18 mouse cellular contexts compared by ENCODE assay signal in the genomic region with DNA sequence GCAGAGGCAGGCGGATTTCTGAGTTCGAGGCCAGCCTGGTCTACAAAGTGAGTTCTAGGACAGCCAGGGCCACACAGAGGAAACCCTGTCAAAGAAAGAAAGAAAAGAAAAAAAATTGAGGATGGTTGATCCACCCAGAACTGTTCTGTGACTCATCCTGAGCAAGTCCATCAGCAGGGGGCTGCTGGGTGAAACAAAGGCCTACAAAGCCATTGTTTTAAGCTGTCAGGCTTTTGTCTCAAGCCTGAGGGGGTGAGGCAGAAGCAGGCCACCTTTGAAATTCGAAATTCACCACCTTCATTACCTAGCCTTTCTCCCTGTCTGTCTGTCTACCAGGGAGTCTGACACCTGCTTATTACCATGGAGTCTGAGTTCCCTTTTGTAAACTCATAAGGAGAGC. TPM values are rescaled to one million over a fixed set of nuclear protein-coding genes. Genes with fewer than 3 reads are reported as not detected.
"Had no signal": no experiment of that assay in that cellular context is flagged by ENCODE, and none has a peak within 500 bp of the region (broad histone marks: within the 10 kb centered on the region; RNA-seq: fewer than 3 reads in every experiment).

No protein-coding gene starts in this region.

- H3K4me3 ChIP-seq: lung, embryonic 15.5 days; megakaryocyte, embryonic 14.5 days; midbrain, embryonic 13.5 days; midbrain, embryonic 15.5 days; neural tube, embryonic 12.5 days; stomach, embryonic 15.5 days had no signal

- H3K27me3 ChIP-seq: lung, embryonic 15.5 days; megakaryocyte, embryonic 14.5 days; midbrain, embryonic 13.5 days; midbrain, embryonic 15.5 days; neural tube, embryonic 12.5 days; stomach, embryonic 15.5 days had no signal

- H3K9ac ChIP-seq: liver, postnatal 0 days; lung, embryonic 15.5 days; midbrain, embryonic 13.5 days; midbrain, embryonic 15.5 days; neural tube, embryonic 12.5 days; stomach, embryonic 15.5 days had no signal

- DNase-seq: liver, postnatal 0 days; lung, adult 2 months; lung, postnatal 14 days; lung, postnatal 36 days; right cerebral cortex, postnatal 14 days; thymus, adult 2 months; thymus, postnatal 25 days; thymus, postnatal 4 days had no signal

- H3K27ac ChIP-seq: lung, embryonic 15.5 days; macrophage; midbrain, embryonic 13.5 days; midbrain, embryonic 15.5 days; neural tube, embryonic 12.5 days; stomach, embryonic 15.5 days had no signal

- ATAC-seq: liver, postnatal 0 days; lung, postnatal 0 days; midbrain, embryonic 13.5 days; midbrain, embryonic 15.5 days had no signal

- H3K4me1 ChIP-seq: midbrain, embryonic 15.5 days; neural tube, embryonic 12.5 days; stomach, embryonic 15.5 days had no signal

- H3K9me3 ChIP-seq: lung, embryonic 15.5 days; megakaryocyte, embryonic 14.5 days; midbrain, embryonic 13.5 days; midbrain, embryonic 15.5 days; neural tube, embryonic 12.5 days; stomach, embryonic 15.5 days had no signal

- H3K4me2 ChIP-seq: lung, embryonic 15.5 days; midbrain, embryonic 11.5 days; midbrain, embryonic 13.5 days; midbrain, embryonic 15.5 days; neural tube, embryonic 12.5 days; stomach, embryonic 15.5 days had no signal

- H3K36me3 ChIP-seq: lung, embryonic 15.5 days; midbrain, embryonic 13.5 days; midbrain, embryonic 15.5 days; neural tube, embryonic 12.5 days; stomach, embryonic 15.5 days had no signal

RNA-seq across cellular contexts. Expression of a gene that starts 27.8 kb away (rescaled TPM):
- polyA plus RNA-seq: midbrain, embryonic 13.5 days; neural tube, embryonic 14.5 days had no signal
